Mouse (Mus musculus): ENCODE measurements around the gene Tcf20. TPM values are rescaled to one million over a fixed set of nuclear protein-coding genes. Genes with fewer than 3 reads are reported as not detected.

Gene Tcf20
- 2.3 and 2.7 TPM in 2 replicates for polyA plus RNA-seq (2015; fragmentation: Nextera tagmentation; extraction: Ambion mirVana)

DNA sequence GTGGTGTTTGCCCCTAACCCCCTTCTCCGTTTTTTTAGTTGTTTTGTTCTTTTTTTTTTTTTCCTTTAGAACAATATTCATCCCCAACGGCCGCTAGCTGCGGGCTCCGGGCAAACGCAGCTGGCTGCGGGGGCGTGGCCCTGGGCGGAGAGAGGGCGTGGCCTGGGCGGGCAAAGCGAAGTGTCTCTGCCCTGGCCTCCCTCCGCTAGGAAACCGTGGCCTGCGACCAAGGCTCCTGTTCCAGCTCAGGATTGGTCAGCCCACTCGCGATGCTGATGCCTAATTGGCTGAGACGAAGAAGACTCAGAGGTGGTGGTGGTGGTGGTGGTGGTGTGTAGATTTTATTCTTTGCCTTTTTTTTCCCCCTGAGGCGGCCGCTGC lies at the start of gene Tcf20:
TSS of gene Tcf20 (minus strand) at position 141 of the 381 bp plus-strand sequence.

GRCm38 (mm10) chr15:83032981-83033541 lies 45.4 kb upstream of the Tcf20 start, which contains the start of gene Nfam1:
Gene Nfam1 (minus strand): TSS chr15:83033306.

DNA sequence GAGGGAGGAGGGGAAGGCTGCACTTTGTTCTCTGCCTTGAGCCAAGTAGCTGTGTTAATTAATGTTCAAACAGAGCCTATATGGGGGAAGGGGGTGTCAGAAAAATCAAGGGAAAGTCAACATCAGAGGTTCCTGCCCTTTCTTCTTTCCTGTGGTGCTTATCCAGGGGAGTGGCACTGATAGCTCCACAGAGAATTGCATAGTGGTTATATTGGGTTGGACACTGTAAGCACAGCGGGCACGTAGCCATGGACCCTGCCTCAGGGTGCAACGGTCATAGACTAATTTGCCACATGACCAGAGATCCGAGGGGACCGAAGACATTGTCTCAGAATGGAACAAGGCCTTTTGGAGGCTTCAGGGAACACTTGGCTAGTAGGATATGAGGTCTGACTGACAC lies 193.4 kb downstream of the Tcf20 start, which contains the start of gene Cyp2d26:
TSS of gene Cyp2d26 (minus strand) at position 18 of the 400 bp plus-strand sequence.

DNA sequence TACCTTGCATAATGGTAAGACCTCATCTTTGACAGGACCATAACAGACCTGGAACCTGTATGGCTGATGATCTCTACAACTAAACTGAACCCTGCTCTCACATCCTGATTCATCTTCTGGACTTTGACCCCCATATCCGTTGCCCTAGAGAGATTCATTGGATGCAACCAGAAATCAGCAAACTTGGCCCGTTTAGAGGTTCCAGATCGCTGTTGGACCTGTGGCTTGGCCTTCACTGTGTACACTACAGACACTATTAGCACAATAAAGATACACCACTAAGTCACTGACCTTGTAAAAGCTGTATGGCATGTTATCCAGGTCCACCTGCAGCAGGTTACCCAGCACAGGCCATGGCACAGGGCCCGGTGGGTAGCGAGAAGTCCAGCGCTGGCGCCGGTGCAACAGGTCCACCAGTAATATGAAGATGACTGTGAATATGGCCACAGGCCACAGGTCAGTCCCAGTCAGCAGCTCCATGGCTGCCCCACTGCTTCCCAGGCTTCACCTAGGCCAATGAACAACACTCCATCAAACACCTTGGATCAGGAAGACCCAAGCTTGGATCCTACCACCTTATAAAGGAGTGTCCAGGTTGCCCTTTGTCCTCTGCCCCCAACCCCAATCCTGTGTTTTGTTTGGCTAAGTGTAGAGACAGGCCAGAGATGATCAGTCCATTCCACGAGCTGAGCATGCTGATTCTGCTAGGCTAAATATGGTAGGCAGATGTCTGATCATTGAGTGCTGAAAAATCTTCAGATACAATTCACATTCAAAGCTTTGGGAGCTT lies 223.8 kb downstream of the Tcf20 start, which contains the start of gene Cyp2d40:
TSS of gene Cyp2d40 (minus strand) at position 553 of the 790 bp plus-strand sequence.

Small RNA genes lying within 50 kb of the gene (microRNA-seq; reads per million reads assigned to microRNA genes)
- gene Gm27618 (0 reads per million in 2 experiments), gene Mir3080 (1.9 to 2.3 reads per million in 2 experiments)

Other genes starting within 250 kb of the Tcf20 start
- gene Cyp2d40, start 223.7 kb downstream of the Tcf20 start, polyA plus RNA-seq (2015; fragmentation: Nextera tagmentation; extraction: Ambion mirVana), result not detected in 2 replicates
- gene Cyp2d26, start 193.6 kb downstream of the Tcf20 start, polyA plus RNA-seq (2015; fragmentation: Nextera tagmentation; extraction: Ambion mirVana), result 0.17 and 0.36 TPM in 2 replicates
- 2.4 and 3.1 TPM in 2 replicates for gene Nfam1, start 45.4 kb upstream of the Tcf20 start, polyA plus RNA-seq (2015; fragmentation: Nextera tagmentation; extraction: Ambion mirVana)
- gene Serhl, start 101.6 kb upstream of the Tcf20 start, polyA plus RNA-seq (2015; fragmentation: Nextera tagmentation; extraction: Ambion mirVana), result 43.1 and 49.8 TPM in 2 replicates
- gene Rrp7a, start 134.9 kb upstream of the Tcf20 start, polyA plus RNA-seq (2015; fragmentation: Nextera tagmentation; extraction: Ambion mirVana), result 31.1 and 32.3 TPM in 2 replicates
- 42.4 and 44.8 TPM in 2 replicates for gene Poldip3, start 161.5 kb upstream of the Tcf20 start, polyA plus RNA-seq (2015; fragmentation: Nextera tagmentation; extraction: Ambion mirVana)
- gene Cyb5r3, start 184.7 kb upstream of the Tcf20 start, polyA plus RNA-seq (2015; fragmentation: Nextera tagmentation; extraction: Ambion mirVana), result 140 and 153 TPM in 2 replicates